Mouse (Mus musculus) left cerebral cortex, postnatal 10 days (tissue): ENCODE measurements at regions not wholly inside any gene's neighbourhood (a gene's known extent, or its start where the extent isn't known, plus 50 kb on each side); places are given as distances from the start of the nearest gene placed in this dataset.

Source experiments
- DNase-seq, 2 experiments: peaks; one replicate each; pipeline ENCODE4 v3.0.0; 2021 to 2022; ENCODE audit warnings: low spot score in 2 of 2, mixed read lengths in 1 of 2; ENCODE audit errors: extremely low spot score in 1 of 2
- intact Hi-C: fragments of 180-260 bp; cut with DNase I; formaldehyde crosslinking; loops from one replicate; pipeline ENCODE4 v1.15.1; 2025

DNA sequence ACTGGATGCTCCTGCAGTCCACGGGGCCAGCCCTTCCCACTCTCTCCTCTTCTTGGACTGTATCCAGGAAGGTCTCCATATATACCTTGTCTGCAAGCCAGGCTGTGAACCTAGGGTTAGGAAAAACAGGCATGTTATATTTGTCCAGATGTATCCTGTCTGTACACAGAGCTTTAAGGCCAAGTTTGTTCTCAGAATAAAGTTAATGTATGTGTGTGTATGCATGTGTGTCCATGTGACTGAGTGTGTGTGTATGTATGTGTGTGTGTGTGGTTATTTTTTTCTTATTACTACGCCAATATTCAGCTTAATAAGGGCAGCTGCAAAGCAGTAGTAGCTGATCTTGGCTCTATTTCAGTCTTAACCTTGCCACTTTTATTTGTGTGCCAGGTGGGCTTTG is 117.7 kb upstream of the Jun start:
- DNase-seq: no peak
- intact Hi-C loops: loop anchor here (10.0 kb wide), 1 partner anchor 465 kb away; no protein-coding TSS in a partner anchor

DNA sequence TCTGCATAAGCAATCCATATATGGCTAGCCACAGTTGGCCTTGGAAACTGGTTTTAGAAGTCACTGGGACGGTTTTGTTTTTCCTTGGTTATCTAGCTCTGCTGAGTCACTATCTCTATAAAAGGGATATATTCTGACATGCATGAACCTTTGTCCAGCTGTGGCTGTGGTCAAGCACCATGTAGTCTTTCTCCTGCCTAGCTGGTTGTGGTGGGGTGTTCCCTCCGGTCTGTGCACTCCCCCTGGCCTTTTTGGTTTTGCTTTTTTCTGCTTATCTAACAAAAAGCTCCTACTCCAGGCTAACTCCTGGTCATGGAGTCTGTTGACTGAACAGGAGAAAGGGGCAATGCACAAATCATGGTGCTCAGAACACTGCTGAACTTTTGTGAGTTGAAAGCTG is 125.7 kb upstream of the Jun start:
- intact Hi-C loops: no loop called here
- no peak for DNase-seq

DNA sequence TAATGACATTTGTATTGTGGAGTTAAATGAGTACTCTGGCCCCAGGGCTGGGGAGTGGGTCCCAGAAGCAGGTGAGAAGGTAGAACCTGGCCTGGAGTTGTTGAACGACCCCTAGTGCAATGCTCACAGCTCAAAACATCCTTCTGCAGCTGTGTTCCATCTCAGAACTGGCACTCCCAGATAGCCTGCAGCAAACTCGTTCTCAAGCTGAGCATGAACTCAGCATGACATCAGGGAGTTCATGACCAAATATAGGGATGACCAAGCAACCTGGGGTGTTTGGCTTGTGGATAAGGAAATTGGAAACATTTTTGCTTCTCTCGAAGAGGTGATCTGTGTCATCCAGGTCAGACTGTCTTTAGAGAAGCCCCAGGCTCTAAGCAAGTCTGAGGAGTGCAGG is 126.4 kb upstream of the Jun start:
- intact Hi-C loops: no loop called here
- DNase-seq: no peak

DNA sequence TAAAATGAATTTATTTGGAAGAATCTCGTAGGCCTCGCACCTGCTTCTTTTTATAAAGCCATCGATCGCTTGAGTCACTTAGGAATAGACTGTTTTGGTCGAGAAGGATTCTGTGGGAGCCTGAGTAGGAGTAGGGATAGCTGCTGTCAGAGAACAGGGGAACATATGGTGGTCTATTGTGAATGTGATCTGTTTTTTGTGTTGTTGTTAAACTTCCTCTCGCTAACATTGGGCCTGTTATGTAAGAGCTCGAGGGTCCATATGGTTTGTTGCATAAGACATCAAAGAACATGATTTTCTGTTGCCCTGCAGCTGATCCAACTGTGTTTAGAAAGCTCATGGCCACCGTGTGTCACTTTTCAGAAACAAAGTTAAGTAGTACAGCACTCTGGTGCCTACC is 126.9 kb upstream of the Jun start:
- DNase-seq: no peak
- intact Hi-C loops: no loop called here

DNA sequence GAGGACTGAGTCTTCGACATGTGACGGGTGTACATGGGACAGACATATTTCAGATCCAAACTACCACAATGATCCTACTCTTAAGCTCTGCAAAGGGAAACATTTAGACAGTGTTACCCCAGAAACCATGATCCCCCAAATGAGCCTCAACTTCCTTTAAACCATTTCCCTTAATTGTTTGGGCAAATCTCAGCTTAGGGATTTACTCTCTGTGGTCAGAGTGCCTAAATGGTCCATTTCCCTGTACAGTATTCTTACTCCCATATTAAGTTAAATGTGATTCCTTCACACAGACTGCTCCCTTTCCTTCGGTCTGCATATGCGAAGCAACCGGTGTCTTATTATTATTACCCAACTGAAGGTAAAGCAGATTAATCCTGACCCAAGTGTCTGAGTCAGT is 128.4 kb upstream of the Jun start:
- no peak for DNase-seq
- intact Hi-C loops: no loop called here

DNA sequence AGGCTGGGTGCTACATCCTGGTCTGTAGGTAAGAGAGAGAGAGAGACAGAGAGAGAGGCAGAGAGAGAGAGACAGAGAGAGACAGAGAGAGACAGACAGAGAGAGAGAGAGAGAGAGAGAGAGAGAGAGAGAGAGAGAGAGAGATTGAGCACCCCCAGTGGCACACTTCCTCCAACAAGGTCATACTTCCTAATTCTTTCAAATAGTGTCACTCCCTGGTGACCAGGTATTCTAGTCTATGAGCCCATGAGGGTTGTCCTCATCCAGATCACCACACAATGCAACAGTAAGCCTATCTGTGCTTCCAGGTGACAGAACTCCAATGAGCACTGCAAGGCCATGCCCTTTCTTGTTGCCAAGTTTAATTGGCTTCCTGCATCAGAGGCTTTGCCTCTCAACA is 129.0 kb upstream of the Jun start:
- intact Hi-C loops: no loop called here
- DNase-seq: no peak

DNA sequence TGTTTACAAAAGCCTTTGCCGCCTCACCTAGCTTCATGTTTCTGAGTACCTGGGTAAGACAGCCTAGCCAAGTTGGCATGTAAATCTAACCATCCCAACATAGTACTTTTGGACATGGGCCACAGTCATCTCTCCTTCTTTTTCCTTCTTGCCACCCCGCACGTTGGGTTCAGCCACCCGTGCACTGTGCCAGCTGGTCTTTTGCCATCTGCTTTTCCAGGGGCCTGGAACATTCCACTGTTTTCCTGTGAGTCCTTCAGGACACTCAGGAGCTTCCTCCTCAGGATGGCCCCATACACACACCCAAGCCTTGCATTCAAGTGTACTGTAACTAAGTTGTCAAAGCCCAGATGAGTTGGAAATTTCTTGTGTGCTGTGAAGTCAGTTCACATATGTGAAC is 132.2 kb upstream of the Jun start:
- intact Hi-C loops: no loop called here
- no peak for DNase-seq

DNA sequence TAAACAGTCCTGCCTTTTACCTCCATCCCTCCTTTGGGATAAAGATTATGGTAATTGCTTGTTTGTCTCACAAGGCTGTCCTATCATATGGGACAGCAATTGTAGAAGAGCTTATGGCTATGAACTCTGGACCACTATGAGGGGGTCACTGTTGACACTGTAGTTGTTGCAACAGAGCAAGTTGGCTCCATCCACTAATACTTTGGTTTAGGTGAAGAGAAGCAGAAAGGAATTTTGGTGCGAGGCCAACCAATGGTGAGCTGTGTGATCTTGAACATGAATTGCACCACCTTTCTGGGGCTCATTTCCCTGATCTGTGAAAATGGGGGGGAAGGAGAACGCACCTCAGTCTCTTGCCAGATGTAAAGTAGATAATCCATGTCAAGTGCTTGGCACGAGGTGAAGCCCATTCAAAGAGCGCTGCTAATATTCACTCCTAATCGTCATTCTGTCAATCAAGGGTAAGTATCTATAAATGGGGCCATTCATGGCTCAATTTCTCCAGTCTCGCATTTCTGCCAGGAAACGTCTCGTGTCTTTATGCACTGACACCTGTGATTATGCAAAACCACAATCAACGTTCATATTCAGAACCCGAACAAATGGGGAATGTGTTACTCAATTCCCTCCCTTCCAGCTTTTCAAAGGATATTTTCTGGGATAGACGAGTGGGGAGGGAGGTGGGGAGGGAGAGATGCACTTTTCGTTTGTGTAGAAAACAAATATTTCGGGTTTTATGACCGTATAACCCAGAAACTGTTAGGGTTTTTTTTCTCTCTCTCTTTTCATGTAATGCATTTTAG is 133.3 kb upstream of the Jun start:
- intact Hi-C loops: no loop called here
- peak in 1 of 2 experiments; percentile 16 for DNase-seq

DNA sequence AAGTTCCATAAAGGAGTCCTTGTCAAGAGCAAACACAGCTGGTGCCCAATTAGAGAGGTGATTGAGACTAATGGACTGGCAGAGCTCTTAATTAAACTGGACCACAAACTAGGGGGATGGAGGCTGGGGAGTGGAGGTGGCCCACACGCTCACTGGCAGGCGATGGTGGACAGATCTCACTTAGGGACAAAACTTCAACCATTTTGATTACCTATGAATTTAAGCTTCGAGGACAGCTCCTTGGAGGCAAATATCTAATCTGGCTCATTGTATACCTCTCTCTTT is 133.8 kb upstream of the Jun start:
- intact Hi-C loops: no loop called here
- no peak for DNase-seq

DNA sequence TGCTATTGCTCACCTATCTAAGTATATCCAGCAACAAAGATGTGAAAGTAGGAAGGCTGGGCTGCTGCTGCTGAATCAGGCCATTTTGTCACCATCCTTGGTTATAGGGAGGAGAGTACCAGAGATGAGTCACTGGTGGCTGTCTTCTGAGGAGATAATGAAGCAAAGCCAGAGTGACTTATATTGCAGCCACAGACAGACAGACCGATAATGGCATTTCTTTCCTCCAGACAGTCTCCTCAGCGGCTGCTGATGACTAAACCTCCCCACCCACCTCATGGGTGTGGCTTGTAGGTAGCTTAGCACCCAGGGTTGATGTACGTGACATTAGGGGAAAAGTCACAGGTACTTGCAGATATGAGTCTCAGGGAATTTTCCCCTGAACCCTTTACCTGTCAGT is 136.1 kb upstream of the Jun start:
- intact Hi-C loops: no loop called here
- DNase-seq: no peak

DNA sequence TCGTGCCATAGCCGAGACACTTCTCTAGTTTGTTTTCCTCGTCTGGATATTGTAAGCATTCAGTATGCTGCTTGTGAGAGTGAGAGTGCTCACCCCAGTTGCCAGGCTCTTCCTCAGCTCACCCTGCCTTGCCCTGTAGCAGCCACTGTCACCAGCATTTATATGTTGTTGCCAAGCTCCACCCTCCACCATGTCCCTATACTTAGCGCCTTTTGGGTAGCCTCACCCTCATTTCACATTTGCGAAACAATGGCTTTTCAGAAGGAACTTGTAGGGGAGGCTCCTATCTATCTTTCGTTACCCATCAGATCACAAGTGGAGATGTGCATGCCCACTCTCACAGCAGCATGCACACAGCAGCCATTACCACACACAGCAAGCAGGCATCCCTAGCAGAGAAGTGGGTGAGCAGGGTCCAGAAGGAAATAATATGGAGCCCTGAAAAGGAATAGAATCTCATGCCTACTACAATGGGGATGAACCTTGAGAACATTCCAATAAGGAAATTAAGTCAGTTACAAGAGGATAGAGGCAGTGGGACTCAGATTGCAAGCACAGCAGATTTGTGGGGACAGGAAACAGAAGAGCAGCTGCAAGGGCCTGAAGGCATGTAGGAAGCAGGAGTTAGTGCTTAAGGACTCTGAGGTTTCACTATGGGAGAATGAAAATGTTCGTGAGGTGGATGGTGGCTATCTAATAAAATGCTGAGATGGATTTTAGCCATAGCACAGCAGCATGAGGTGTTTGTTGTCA is 139.8 kb upstream of the Jun start:
- intact Hi-C loops: no loop called here
- DNase-seq: no peak

- intact Hi-C loops: no loop called here
- DNase-seq: no peak
Observed at GRCm38 (mm10) chr4:95192562-95192961, 140.5 kb upstream of the Jun start.

DNA sequence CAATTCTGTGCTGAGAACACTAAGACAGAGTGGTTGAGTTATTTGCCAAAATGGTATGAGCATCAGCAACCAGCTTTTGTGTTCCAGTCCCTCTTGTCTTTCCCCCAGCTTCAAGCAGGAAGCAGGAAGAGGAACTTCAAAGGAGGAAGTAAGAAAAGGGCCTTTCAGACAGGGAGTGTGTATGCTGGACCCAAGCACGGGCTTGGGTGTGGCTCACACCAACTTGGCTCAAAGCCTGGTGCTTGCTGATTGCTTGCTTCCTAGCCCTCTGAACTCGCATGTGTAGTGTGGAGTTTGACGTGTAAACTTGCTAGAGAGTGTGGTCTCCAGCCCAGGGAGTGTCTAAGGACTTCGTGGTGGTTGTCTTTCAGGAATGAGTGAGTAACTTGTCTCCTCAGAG is 141.0 kb upstream of the Jun start:
- peak; percentile 12 to 67 for DNase-seq
- intact Hi-C loops: no loop called here

GRCm38 (mm10) chr4:95193473-95193872 is 141.5 kb upstream of the Jun start:
- intact Hi-C loops: no loop called here

GRCm38 (mm10) chr4:95194621-95195455 is 142.8 kb upstream of the Jun start:
- intact Hi-C loops: no loop called here

More at GRCm38 (mm10) chr4:95193473-95193872, 141.5 kb upstream of the Jun start:
- no peak for DNase-seq

GRCm38 (mm10) chr4:95196106-95196505 is 144.1 kb upstream of the Jun start:
- DNase-seq: no peak
- intact Hi-C loops: no loop called here

More at GRCm38 (mm10) chr4:95194621-95195455, 142.8 kb upstream of the Jun start:
- no peak for DNase-seq

- DNase-seq: peak in 1 of 2 experiments; percentile 8
- intact Hi-C loops: no loop called here
Observed at GRCm38 (mm10) chr4:95197077-95197711, 145.2 kb upstream of the Jun start.

DNA sequence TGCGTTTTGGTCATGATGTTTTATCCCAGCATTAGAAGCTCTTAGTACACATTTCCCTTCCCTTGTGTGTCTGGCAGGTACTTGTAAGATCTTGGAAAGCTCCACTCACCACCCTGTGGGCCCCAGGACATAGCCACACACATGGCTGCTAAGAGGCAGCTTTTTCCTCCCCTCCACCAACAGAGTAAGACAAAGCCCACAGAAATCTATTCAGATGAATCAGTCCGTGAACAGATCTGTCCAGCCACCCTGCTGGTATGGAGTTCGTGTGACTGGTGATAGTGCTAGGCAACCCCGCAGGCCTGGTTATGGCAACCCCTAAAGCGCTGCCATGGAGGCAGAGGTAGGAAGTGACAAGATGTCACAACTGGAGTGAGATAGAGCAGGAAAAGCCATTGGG is 147.4 kb upstream of the Jun start:
- intact Hi-C loops: no loop called here
- no peak for DNase-seq

DNA sequence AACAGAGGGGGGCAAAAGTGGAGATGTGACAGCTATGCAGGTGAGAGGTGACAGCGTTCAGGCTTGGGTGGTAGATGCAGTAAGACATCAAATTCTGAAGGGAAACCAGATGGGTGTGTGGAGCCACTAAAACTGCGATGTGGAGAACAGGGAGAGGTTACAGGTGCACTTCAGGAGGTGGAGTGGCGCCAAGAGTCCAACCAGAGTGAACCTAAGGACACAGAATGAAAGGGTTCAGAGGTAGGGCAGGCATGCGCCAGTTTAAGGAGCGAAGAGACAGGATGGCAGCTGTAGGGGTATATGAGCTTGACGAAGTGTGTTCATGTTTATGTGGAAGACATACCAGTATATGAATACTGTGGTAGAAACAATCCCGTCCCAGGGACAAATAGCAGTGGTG is 148.1 kb upstream of the Jun start:
- DNase-seq: no peak
- intact Hi-C loops: no loop called here
